Mouse (Mus musculus): ENCODE measurements around the gene Ryk. TPM values are rescaled to one million over a fixed set of nuclear protein-coding genes. Genes with fewer than 3 reads are reported as not detected.

Ryk gene
- polyA plus RNA-seq, 1 experiment from 2014 or later: 12.5 TPM

- Histone ChIP-seq H3K27ac (ENCODE audit: low read length) (no peak overlapping the region), H3K4me2 (ENCODE audit: low read depth, low read length) (no peak overlapping the region), H3K36me3 (ENCODE audit: control insufficient read depth, insufficient read depth) (no peaks in the 10 kb centered on the region), H3K27me3 (ENCODE audit: control insufficient read depth, insufficient read depth, low read length) (no peaks in the 10 kb centered on the region), H3K9me3 (replicated peaks; ENCODE audit: control insufficient read depth, low read length) (no peaks in the 10 kb centered on the region), H3K4me3 (ENCODE audit: low read length) (no peak overlapping the region), H3K4me1 (ENCODE audit: control insufficient read depth, insufficient read depth, low read length) (peaks cover 26% of the 10 kb centered on the region), H3K9ac (ENCODE audit: low read length) (no peak overlapping the region)
- no peak for ATAC-seq (replicated peaks; ENCODE audit: extremely low read depth, insufficient read depth, low FRiP score)
- WGBS: 74% methylated on average over 8 of the region's 8 CpGs
Observed at GRCm38 (mm10) chr9:102917532-102918129, 82.9 kb downstream of the Ryk start.

GRCm38 (mm10) chr9:102919486-102919885 lies 84.8 kb downstream of the Ryk start:
- no peak for ATAC-seq (replicated peaks; ENCODE audit: extremely low read depth, insufficient read depth, low FRiP score)

GRCm38 (mm10) chr9:102921791-102922190 lies 87.1 kb downstream of the Ryk start:
- H3K27me3 ChIP-seq (ENCODE audit: control insufficient read depth, insufficient read depth, low read length): no peaks in the 10 kb centered on the region
- no peak overlapping the region for H3K9ac ChIP-seq (ENCODE audit: low read length)
- H3K4me3 ChIP-seq (ENCODE audit: low read length): no peak overlapping the region
- WGBS: 77% methylated on average over 13 of the region's 13 CpGs
- H3K4me1 ChIP-seq (ENCODE audit: control insufficient read depth, insufficient read depth, low read length): peaks cover 9% of the 10 kb centered on the region
- H3K27ac ChIP-seq (ENCODE audit: low read length): no peak overlapping the region
- no peaks in the 10 kb centered on the region for H3K36me3 ChIP-seq (ENCODE audit: control insufficient read depth, insufficient read depth)
- H3K9me3 ChIP-seq (replicated peaks; ENCODE audit: control insufficient read depth, low read length): no peaks in the 10 kb centered on the region
- H3K4me2 ChIP-seq (ENCODE audit: low read depth, low read length): no peak overlapping the region
- ATAC-seq (replicated peaks; ENCODE audit: extremely low read depth, insufficient read depth, low FRiP score): no peak

More at GRCm38 (mm10) chr9:102919486-102919885, 84.8 kb downstream of the Ryk start:
- Histone ChIP-seq H3K9ac (ENCODE audit: low read length) (no peak overlapping the region), H3K9me3 (replicated peaks; ENCODE audit: control insufficient read depth, low read length) (no peaks in the 10 kb centered on the region), H3K36me3 (ENCODE audit: control insufficient read depth, insufficient read depth) (no peaks in the 10 kb centered on the region), H3K27me3 (ENCODE audit: control insufficient read depth, insufficient read depth, low read length) (no peaks in the 10 kb centered on the region), H3K27ac (ENCODE audit: low read length) (no peak overlapping the region), H3K4me1 (ENCODE audit: control insufficient read depth, insufficient read depth, low read length) (peaks cover 24% of the 10 kb centered on the region), H3K4me3 (ENCODE audit: low read length) (no peak overlapping the region), H3K4me2 (ENCODE audit: low read depth, low read length) (no peak overlapping the region)
- WGBS: 36% methylated on average over 5 of the region's 5 CpGs

GRCm38 (mm10) chr9:102922866-102923434 lies 88.2 kb downstream of the Ryk start:
- Histone ChIP-seq H3K27me3 (ENCODE audit: control insufficient read depth, insufficient read depth, low read length) (no peaks in the 10 kb centered on the region), H3K4me2 (ENCODE audit: low read depth, low read length) (no peak overlapping the region), H3K36me3 (ENCODE audit: control insufficient read depth, insufficient read depth) (no peaks in the 10 kb centered on the region), H3K9ac (ENCODE audit: low read length) (no peak overlapping the region), H3K27ac (ENCODE audit: low read length) (no peak overlapping the region), H3K9me3 (replicated peaks; ENCODE audit: control insufficient read depth, low read length) (no peaks in the 10 kb centered on the region), H3K4me1 (ENCODE audit: control insufficient read depth, insufficient read depth, low read length) (peaks cover 9% of the 10 kb centered on the region), H3K4me3 (ENCODE audit: low read length) (no peak overlapping the region)
- no peak for ATAC-seq (replicated peaks; ENCODE audit: extremely low read depth, insufficient read depth, low FRiP score)
- WGBS: 81% methylated on average over 7 of the region's 7 CpGs

DNA sequence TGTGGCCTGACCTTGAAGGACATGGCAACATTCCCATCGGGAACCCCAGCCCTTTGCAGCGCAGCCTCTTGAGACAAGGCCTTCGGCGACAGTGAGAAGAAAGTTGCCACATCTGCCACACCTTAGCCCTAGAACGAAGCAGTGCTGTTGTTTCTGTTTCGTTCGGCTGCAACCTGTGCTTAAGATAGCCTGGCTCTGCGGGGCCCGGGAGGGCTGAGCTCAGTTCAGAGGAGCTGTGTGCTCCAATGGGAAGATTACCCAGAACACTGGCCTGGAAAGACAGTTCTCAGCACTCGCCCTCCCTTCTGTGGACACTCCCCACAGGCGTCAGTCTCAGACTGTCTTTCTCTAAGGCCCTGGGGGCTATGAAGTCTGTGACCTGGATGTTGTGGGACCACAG lies 89.1 kb downstream of the Ryk start:
- H3K9me3 ChIP-seq (replicated peaks; ENCODE audit: control insufficient read depth, low read length): no peaks in the 10 kb centered on the region
- H3K27ac ChIP-seq (ENCODE audit: low read length): no peak overlapping the region
- no peak for ATAC-seq (replicated peaks; ENCODE audit: extremely low read depth, insufficient read depth, low FRiP score)
- peak overlapping the region; percentile 7; the same call in 1 of the 2 replicates for H3K4me2 ChIP-seq (ENCODE audit: low read depth, low read length)
- no peak overlapping the region for H3K4me3 ChIP-seq (ENCODE audit: low read length)
- 0 out of 2 replicates have a peak overlapping the region, but pooled peaks have one; percentile 12 for H3K9ac ChIP-seq (ENCODE audit: low read length)
- no peaks in the 10 kb centered on the region for H3K36me3 ChIP-seq (ENCODE audit: control insufficient read depth, insufficient read depth)
- peaks cover 9% of the 10 kb centered on the region for H3K4me1 ChIP-seq (ENCODE audit: control insufficient read depth, insufficient read depth, low read length)
- H3K27me3 ChIP-seq (ENCODE audit: control insufficient read depth, insufficient read depth, low read length): no peaks in the 10 kb centered on the region
- WGBS: 54% methylated on average over 11 of the region's 11 CpGs

DNA sequence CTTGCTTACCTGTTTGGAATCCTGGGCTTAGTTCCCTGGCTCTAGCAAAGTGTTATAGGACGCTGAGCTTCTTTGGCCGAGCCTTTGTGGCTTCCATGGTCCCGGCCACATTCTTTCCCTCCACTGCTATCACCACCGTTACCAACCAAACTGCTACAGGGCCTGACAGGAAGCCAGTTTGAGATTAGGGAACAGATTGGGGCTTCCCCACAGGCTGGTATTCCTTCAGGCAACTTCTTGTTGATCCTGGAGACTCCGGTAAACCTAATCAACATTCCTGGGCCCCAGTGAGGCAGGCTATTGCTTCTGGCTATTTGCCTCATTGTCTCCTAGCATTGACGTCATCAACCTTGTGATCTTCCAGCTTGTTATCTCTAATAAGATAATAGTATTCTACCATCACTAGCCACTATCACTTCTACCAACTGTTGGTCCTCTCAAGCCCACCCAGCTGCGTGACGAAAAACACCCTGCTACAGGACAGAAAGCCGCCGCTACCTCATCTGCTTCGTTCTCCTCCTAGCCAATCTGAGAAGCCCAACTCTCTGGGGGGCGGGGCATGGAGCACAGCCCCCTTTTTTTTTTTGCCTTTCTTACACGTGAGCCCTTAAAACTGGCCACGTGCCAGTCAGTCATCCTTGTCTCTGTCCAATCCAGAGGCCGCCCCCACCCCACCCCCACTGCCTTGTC lies 90.1 kb downstream of the Ryk start:
- Histone ChIP-seq H3K4me3 (ENCODE audit: low read length) (no peak overlapping the region), H3K36me3 (ENCODE audit: control insufficient read depth, insufficient read depth) (no peaks in the 10 kb centered on the region), H3K4me1 (ENCODE audit: control insufficient read depth, insufficient read depth, low read length) (peaks cover 9% of the 10 kb centered on the region), H3K27me3 (ENCODE audit: control insufficient read depth, insufficient read depth, low read length) (no peaks in the 10 kb centered on the region), H3K9me3 (replicated peaks; ENCODE audit: control insufficient read depth, low read length) (no peaks in the 10 kb centered on the region), H3K9ac (ENCODE audit: low read length) (no peak overlapping the region), H3K27ac (ENCODE audit: low read length) (no peak overlapping the region), H3K4me2 (ENCODE audit: low read depth, low read length) (peak overlapping the region; percentile 13; the same call in 1 of the 2 replicates)
- ATAC-seq (replicated peaks; ENCODE audit: extremely low read depth, insufficient read depth, low FRiP score): 0 out of 2 replicates have a peak, but pooled peaks have one; percentile 18
- WGBS: 41% methylated on average over 15 of the region's 15 CpGs

- no peak overlapping the region for H3K4me3 ChIP-seq (ENCODE audit: low read length)
- H3K27ac ChIP-seq (ENCODE audit: low read length): no peak overlapping the region
- no peak overlapping the region for H3K9ac ChIP-seq (ENCODE audit: low read length)
- peaks cover 9% of the 10 kb centered on the region for H3K4me1 ChIP-seq (ENCODE audit: control insufficient read depth, insufficient read depth, low read length)
- H3K9me3 ChIP-seq (replicated peaks; ENCODE audit: control insufficient read depth, low read length): no peaks in the 10 kb centered on the region
- WGBS: 86% methylated on average over 3 of the region's 3 CpGs
- H3K4me2 ChIP-seq (ENCODE audit: low read depth, low read length): no peak overlapping the region
- H3K27me3 ChIP-seq (ENCODE audit: control insufficient read depth, insufficient read depth, low read length): no peaks in the 10 kb centered on the region
- no peaks in the 10 kb centered on the region for H3K36me3 ChIP-seq (ENCODE audit: control insufficient read depth, insufficient read depth)
- no peak for ATAC-seq (replicated peaks; ENCODE audit: extremely low read depth, insufficient read depth, low FRiP score)
Observed at GRCm38 (mm10) chr9:102926137-102926536, 91.4 kb downstream of the Ryk start.

GRCm38 (mm10) chr9:102929776-102930175 lies 95.1 kb downstream of the Ryk start:
- H3K4me1 ChIP-seq (ENCODE audit: control insufficient read depth, insufficient read depth, low read length): peaks cover 7% of the 10 kb centered on the region
- H3K36me3 ChIP-seq (ENCODE audit: control insufficient read depth, insufficient read depth): no peaks in the 10 kb centered on the region
- H3K27me3 ChIP-seq (ENCODE audit: control insufficient read depth, insufficient read depth, low read length): no peaks in the 10 kb centered on the region
- ATAC-seq (replicated peaks; ENCODE audit: extremely low read depth, insufficient read depth, low FRiP score): no peak
- H3K9me3 ChIP-seq (replicated peaks; ENCODE audit: control insufficient read depth, low read length): no peaks in the 10 kb centered on the region
- H3K4me3 ChIP-seq (ENCODE audit: low read length): no peak overlapping the region
- no peak overlapping the region for H3K9ac ChIP-seq (ENCODE audit: low read length)
- no peak overlapping the region for H3K4me2 ChIP-seq (ENCODE audit: low read depth, low read length)
- WGBS: 85% methylated on average over 6 of the region's 6 CpGs
- no peak overlapping the region for H3K27ac ChIP-seq (ENCODE audit: low read length)

Measured in heart, embryonic 16.5 days (tissue).